Mouse (Mus musculus): ENCODE data around the gene Gm12695.

- TF ChIP-seq CTCF (IDR thresholded peaks at IDR 0.05; ENCODE audit: extremely low read depth, insufficient read length, insufficient replicate concordance, low read depth, low read length) (no peak), POLR2A (IDR thresholded peaks at IDR 0.05; ENCODE audit: low read depth, low read length) (no peak)
These were observed 40.6 kb upstream of the Gm12695 start for GRCm38 (mm10) chr4:96825540-96826045.
